Mouse (Mus musculus): ENCODE results near the gene Zfp503. TPM values are rescaled to one million over a fixed set of nuclear protein-coding genes. Genes with fewer than 3 reads are reported as not detected.
A peak's percentile ranks its signal among the peaks of the same experiment; 100 is the strongest.

The Zfp503 gene
- total and polyA plus RNA-seq, 3 experiments, result 0.96 to 2.1 TPM; not detected in 1

DNA sequence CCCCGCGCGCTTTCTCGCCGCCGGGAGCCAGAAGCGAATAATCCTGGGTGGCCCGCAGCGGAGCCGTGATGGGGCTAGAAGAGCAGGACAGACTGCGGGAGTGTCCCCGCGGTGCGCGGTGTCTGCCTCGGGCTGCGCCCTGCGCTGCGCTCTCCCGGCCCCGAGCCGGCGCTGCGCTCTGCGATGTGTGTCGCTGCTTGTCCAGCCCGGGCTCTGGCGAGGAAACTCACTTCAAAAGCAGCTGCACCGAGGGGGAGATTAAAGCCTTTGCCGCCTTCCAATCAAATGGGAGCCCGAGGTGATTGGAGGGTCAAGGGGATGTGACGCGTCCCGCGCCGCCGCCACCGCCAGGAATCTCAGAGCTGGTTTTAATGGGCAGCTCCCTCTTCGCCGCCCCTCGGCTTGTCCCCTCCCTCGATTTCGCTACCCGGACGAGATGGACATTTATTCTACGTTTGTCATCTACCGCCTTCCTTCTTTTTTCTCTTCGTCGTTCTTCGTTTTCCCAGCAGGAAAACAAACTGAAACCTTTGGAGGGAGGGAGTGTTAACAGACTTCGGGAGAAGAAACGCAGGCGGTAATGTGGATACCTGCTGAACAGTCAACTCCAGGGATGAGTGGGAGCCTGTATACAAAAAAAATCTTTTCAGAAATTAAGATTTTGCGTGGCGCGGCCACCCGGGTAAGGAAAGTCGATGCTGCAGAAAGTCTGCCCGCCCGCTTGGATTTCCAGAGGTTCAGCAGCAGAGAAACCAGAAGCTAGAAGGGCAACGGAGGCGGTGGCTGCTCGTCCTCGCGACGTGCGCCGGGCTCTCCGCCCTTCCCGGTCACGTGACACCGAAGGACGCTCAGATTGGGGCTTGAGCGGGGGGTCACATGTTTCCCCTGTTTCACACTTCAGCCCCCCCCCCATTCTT lies 1.5 kb downstream of the Zfp503 start (continued):
- TF ChIP-seq SIN3A (IDR thresholded peaks at IDR 0.05; ENCODE audit: low read length), result peak; percentile 73
- no peak for TF ChIP-seq CHD1 (IDR thresholded peaks at IDR 0.05; ENCODE audit: low read depth, low read length)
- peak; percentile 35; the same call in 1 of the 2 replicates for TF ChIP-seq TCF12 (IDR thresholded peaks at IDR 0.05; ENCODE audit: low read depth, low read length)
- peak; percentile 92 for TF ChIP-seq USF1 (IDR thresholded peaks at IDR 0.05; ENCODE audit: low read depth, low read length)
- no peak for TF ChIP-seq RAD21 (IDR thresholded peaks at IDR 0.05; ENCODE audit: low read depth, low read length)
- TF ChIP-seq MYC (IDR thresholded peaks at IDR 0.05; ENCODE audit: low read depth, low read length), result 0 out of 2 replicates have a peak, but pooled peaks have one; percentile 31
- TF ChIP-seq MAX (IDR thresholded peaks at IDR 0.05; ENCODE audit: low read length), result peak; percentile 73
- TF ChIP-seq JUND (IDR thresholded peaks at IDR 0.05; ENCODE audit: low read depth, low read length), result no peak
- no peak for TF ChIP-seq KAT2A (conservative IDR thresholded peaks at IDR 0.05; ENCODE audit: low read depth, low read length)
- no peak for TF ChIP-seq ETS1 (IDR thresholded peaks at IDR 0.05; ENCODE audit: low read depth, low read length)
- peak; percentile 56 for TF ChIP-seq HCFC1 (IDR thresholded peaks at IDR 0.05; ENCODE audit: low read depth, low read length)
- no peak for TF ChIP-seq CHD2 (IDR thresholded peaks at IDR 0.05; ENCODE audit: low read length)
- no peak for TF ChIP-seq GABPA (IDR thresholded peaks at IDR 0.05; ENCODE audit: low read depth, low read length)

DNA sequence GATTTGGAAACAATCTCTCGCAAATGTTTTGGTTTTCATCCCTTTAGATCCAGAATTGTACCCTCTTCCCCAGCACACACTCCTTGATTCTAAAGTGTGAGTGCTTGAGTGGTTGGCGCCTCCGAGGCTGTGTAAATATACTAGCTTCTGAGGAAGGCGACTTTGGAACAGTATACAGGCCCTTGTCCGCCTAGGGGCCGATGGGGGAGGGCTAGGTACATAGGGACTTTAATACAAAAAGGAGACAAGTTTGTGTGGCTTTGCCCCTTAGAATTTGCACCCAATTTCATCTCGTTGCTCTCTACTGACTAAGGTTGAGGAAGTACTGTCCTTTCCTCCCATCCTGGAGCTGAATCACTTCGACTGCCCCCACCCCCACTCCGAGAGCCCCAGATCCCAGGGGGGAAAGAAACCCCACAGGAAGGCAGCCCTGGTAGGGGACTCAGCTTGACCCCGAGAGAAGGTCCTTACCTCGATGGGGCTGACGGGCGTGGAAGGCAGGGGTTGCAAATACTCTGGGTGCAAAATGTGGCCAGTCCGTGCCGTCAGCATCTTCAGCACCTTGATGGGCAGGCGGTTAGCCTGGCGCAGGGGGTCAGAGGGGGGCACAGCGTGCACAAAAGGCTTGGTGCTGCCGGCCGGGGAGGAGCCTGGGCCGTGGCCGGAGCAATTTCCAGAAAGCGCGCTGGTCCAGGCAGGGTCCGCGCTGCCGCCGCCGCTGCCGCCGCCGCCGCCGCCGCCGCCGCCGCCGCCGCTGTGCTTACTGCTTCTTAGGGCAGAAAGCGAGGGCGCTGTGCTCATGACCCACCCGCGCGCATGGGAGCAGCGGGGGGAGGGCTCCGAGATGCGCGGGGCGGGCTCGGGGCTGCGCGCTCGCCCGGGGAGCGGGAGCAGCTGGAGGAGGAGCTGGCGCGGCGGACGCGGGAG lies 2.4 kb downstream of the Zfp503 start:
- Histone ChIP-seq H3K4me1 (ENCODE audit: control insufficient read depth in 1 of 2, insufficient read depth in 2 of 2, low read length in 2 of 2) (peaks cover 0 to 3% of the 10 kb centered on the region in 2 experiments; a peak in 1 of 4 replicates), H3K79me2 (ENCODE audit: control insufficient read depth, insufficient read depth, low read length, poor library complexity) (peaks cover 6% of the 10 kb centered on the region), H3K4me3 (ENCODE audit: control insufficient read depth in 1 of 2, insufficient read depth in 1 of 2, low read depth in 2 of 2, low read length in 2 of 2) (peak overlapping the region; percentile 62 to 82), H3K36me3 (ENCODE audit: control insufficient read depth in 1 of 2, insufficient read depth in 2 of 2, low read length in 2 of 2) (no peaks in the 10 kb centered on the region; a peak in 2 of 4 replicates), H3K27ac (ENCODE audit: control insufficient read depth, low read depth, low read length) (peak overlapping the region; percentile 73), H3K27me3 (ENCODE audit: control insufficient read depth in 1 of 2, insufficient read depth in 2 of 2, low read length in 2 of 2) (no peaks in the 10 kb centered on the region), H3K9me3 (replicated peaks; ENCODE audit: insufficient read depth, low read length) (no peaks in the 10 kb centered on the region), H3K9ac (ENCODE audit: control insufficient read depth, low read depth, low read length, poor library complexity, severe bottlenecking) (peak overlapping the region; percentile 85)
- DNase-seq (ENCODE audit: low read depth, low spot score), result peak; percentile 25
- TF ChIP-seq RCOR1 (IDR thresholded peaks at IDR 0.05; ENCODE audit: low read depth, low read length) (no peak), GABPA (IDR thresholded peaks at IDR 0.05; ENCODE audit: low read depth, low read length) (no peak), ZKSCAN1 (IDR thresholded peaks at IDR 0.05; ENCODE audit: low read depth, low read length) (no peak), ZC3H11A (IDR thresholded peaks at IDR 0.05; ENCODE audit: low read depth, low read length) (no peak), HCFC1 (IDR thresholded peaks at IDR 0.05; ENCODE audit: low read depth, low read length) (no peak), NELFE (IDR thresholded peaks at IDR 0.05; ENCODE audit: low read depth, low read length) (no peak), KAT2A (conservative IDR thresholded peaks at IDR 0.05; ENCODE audit: low read depth, low read length) (no peak), TBP (IDR thresholded peaks at IDR 0.05; ENCODE audit: low read depth, low read length) (no peak), MAZ (IDR thresholded peaks at IDR 0.05; ENCODE audit: low read depth, low read length) (no peak), POLR2A (IDR thresholded peaks at IDR 0.05; ENCODE audit: control insufficient read depth in 1 of 2, insufficient read depth in 1 of 2, low read depth in 1 of 2, low read length in 2 of 2, poor library complexity in 1 of 2) (no peak), E2F4 (IDR thresholded peaks at IDR 0.05; ENCODE audit: borderline replicate concordance, low read depth, low read length) (no peak)

Measured in MEL (cell line).